Mouse (Mus musculus): ENCODE measurements around the gene Gpr153.

- TF ChIP-seq CTCF (IDR thresholded peaks at IDR 0.05; ENCODE audit: insufficient read depth, low read length) (no peak), POLR2A (IDR thresholded peaks at IDR 0.05; ENCODE audit: borderline replicate concordance, extremely low read depth, low read depth, low read length) (no peak)
Measured at GRCm38 (mm10) chr4:152266236-152266895, 7.7 kb upstream of the Gpr153 start.

All from lung, adult 2 months (tissue).